Mouse (Mus musculus) gastrocnemius, adult 8-10 months (tissue): ENCODE data around the gene Pcmt1. TPM values are rescaled to one million over a fixed set of nuclear protein-coding genes. Genes with fewer than 3 reads are reported as not detected.
"Not testable (repeated sequence)": the region's sequence is repeated elsewhere in the genome, so short reads cannot be mapped to it uniquely, and the experiment has no call there.

Source experiments
- DNase-seq, 2 experiments: peaks; one replicate each; pipeline ENCODE4 v3.0.0; 2022; ENCODE audit warnings: low spot score in 2 of 2
- total RNA-seq, 4 experiments: library from RNA; stranded (reverse); gene quantifications; 2 replicates each; pipeline ENCODE4 v1.2.4; 2022

Pcmt1 gene
- total RNA-seq, 4 experiments from 2014 or later, result 111 to 131 (median 116) TPM

- no peak for DNase-seq
These were observed 31.9 kb downstream of the Pcmt1 start for GRCm38 (mm10) chr10:7649059-7649458.

GRCm38 (mm10) chr10:7645911-7646310 lies 35.0 kb downstream of the Pcmt1 start:
- no peak for DNase-seq

GRCm38 (mm10) chr10:7640366-7640765 lies 40.6 kb downstream of the Pcmt1 start:
- no peak for DNase-seq

GRCm38 (mm10) chr10:7630951-7631720 lies 49.8 kb downstream of the Pcmt1 start:
- DNase-seq, result no peak

GRCm38 (mm10) chr10:7630286-7630685 lies 50.6 kb downstream of the Pcmt1 start:
- no peak for DNase-seq

- DNase-seq, result no peak
These were observed 51.8 kb downstream of the Pcmt1 start for GRCm38 (mm10) chr10:7629092-7629491.

GRCm38 (mm10) chr10:7623861-7624518 lies 56.9 kb downstream of the Pcmt1 start:
- DNase-seq, result no peak

GRCm38 (mm10) chr10:7622378-7622777 lies 58.6 kb downstream of the Pcmt1 start:
- DNase-seq, result peak; percentile 20 to 31

GRCm38 (mm10) chr10:7620723-7621122 lies 60.2 kb downstream of the Pcmt1 start:
- DNase-seq, result no peak

- no peak for DNase-seq
These were observed 61.1 kb downstream of the Pcmt1 start for GRCm38 (mm10) chr10:7619821-7620241.

- DNase-seq, result not testable (repeated sequence)
These were observed 63.4 kb downstream of the Pcmt1 start for GRCm38 (mm10) chr10:7617556-7617955.

GRCm38 (mm10) chr10:7617146-7617545 lies 63.8 kb downstream of the Pcmt1 start:
- DNase-seq, result not testable (repeated sequence)

GRCm38 (mm10) chr10:7614834-7615233 lies 66.1 kb downstream of the Pcmt1 start:
- no peak for DNase-seq

GRCm38 (mm10) chr10:7612210-7612609 lies 68.7 kb downstream of the Pcmt1 start:
- DNase-seq, result not testable (repeated sequence)

GRCm38 (mm10) chr10:7611647-7612046 lies 69.3 kb downstream of the Pcmt1 start:
- DNase-seq, result no peak

GRCm38 (mm10) chr10:7608611-7609010 lies 72.3 kb downstream of the Pcmt1 start:
- DNase-seq, result no peak

GRCm38 (mm10) chr10:7606437-7606836 lies 74.5 kb downstream of the Pcmt1 start:
- DNase-seq, result no peak

GRCm38 (mm10) chr10:7605168-7605567 lies 75.8 kb downstream of the Pcmt1 start:
- DNase-seq, result no peak

GRCm38 (mm10) chr10:7600647-7601046 lies 80.3 kb downstream of the Pcmt1 start:
- peak; percentile 32 to 45 for DNase-seq

- no peak for DNase-seq
These were observed 82.8 kb downstream of the Pcmt1 start for GRCm38 (mm10) chr10:7598177-7598576.

- no peak for DNase-seq
These were observed 84.7 kb downstream of the Pcmt1 start for GRCm38 (mm10) chr10:7596251-7596650.

GRCm38 (mm10) chr10:7594797-7595196 lies 86.1 kb downstream of the Pcmt1 start:
- DNase-seq, result no peak

- no peak for DNase-seq
These were observed 90.1 kb downstream of the Pcmt1 start for GRCm38 (mm10) chr10:7590792-7591191.
